Mouse (Mus musculus): Measurements from ENCODE around the gene Irgm2.
"Not testable (repeated sequence)": the region's sequence is repeated elsewhere in the genome, so short reads cannot be mapped to it uniquely, and the experiment has no call there.

The Irgm2 gene

GRCm38 (mm10) chr11:58199229-58200037 is at the start of gene Irgm2, which contains the start of gene Igtp:
Gene Irgm2, plus strand, starts transcription at chr11:58199618.
Gene Igtp, plus strand, starts transcription at chr11:58199556.
- DNase-seq (ENCODE audit: low spot score in 2 of 2) = peak; percentile 71 to 76

GRCm38 (mm10) chr11:58155458-58155857 is 44.0 kb upstream of the Irgm2 start:
- no peak for DNase-seq (ENCODE audit: low spot score in 2 of 2)

GRCm38 (mm10) chr11:58156871-58157270 is 42.5 kb upstream of the Irgm2 start:
- no peak for DNase-seq (ENCODE audit: low spot score in 2 of 2)

GRCm38 (mm10) chr11:58165072-58165471 is 34.3 kb upstream of the Irgm2 start:
- DNase-seq (ENCODE audit: low spot score in 2 of 2) = no peak

- DNase-seq (ENCODE audit: low spot score in 2 of 2) = no peak
Observed at GRCm38 (mm10) chr11:58167822-58168166, 31.6 kb upstream of the Irgm2 start.

GRCm38 (mm10) chr11:58168167-58168915 is 31.1 kb upstream of the Irgm2 start, which contains the start of gene Gemin5:
Gene Gemin5, minus strand, starts transcription at chr11:58168539.
- peak; percentile 68 to 80 for DNase-seq (ENCODE audit: low spot score in 2 of 2)

- DNase-seq (ENCODE audit: low spot score in 2 of 2) = no peak
Observed at GRCm38 (mm10) chr11:58169666-58170065, 29.8 kb upstream of the Irgm2 start.

GRCm38 (mm10) chr11:58171459-58172091 is 27.8 kb upstream of the Irgm2 start, which contains the start of gene Mrpl22:
Gene Mrpl22, plus strand, starts transcription at chr11:58171661.
- peak; percentile 91 for DNase-seq (ENCODE audit: low spot score in 2 of 2)

GRCm38 (mm10) chr11:58179563-58179962 is 19.9 kb upstream of the Irgm2 start:
- peak; percentile 36 to 39 for DNase-seq (ENCODE audit: low spot score in 2 of 2)

GRCm38 (mm10) chr11:58179986-58180385 is 19.4 kb upstream of the Irgm2 start:
- DNase-seq (ENCODE audit: low spot score in 2 of 2) = not testable (repeated sequence)

GRCm38 (mm10) chr11:58180756-58181155 is 18.7 kb upstream of the Irgm2 start:
- no peak for DNase-seq (ENCODE audit: low spot score in 2 of 2)

GRCm38 (mm10) chr11:58183579-58183978 is 15.8 kb upstream of the Irgm2 start:
- no peak for DNase-seq (ENCODE audit: low spot score in 2 of 2)

GRCm38 (mm10) chr11:58189675-58190074 is 9.7 kb upstream of the Irgm2 start:
- no peak for DNase-seq (ENCODE audit: low spot score in 2 of 2)

- DNase-seq (ENCODE audit: low spot score in 2 of 2) = no peak
Observed at GRCm38 (mm10) chr11:58193326-58193725, 6.1 kb upstream of the Irgm2 start.

- no peak for DNase-seq (ENCODE audit: low spot score in 2 of 2)
Observed at GRCm38 (mm10) chr11:58193860-58194520, 5.4 kb upstream of the Irgm2 start.

GRCm38 (mm10) chr11:58198663-58199062 is 755 bp upstream of the Irgm2 start:
- no peak for DNase-seq (ENCODE audit: low spot score in 2 of 2)

- DNase-seq (ENCODE audit: low spot score in 2 of 2) = no peak
Observed at GRCm38 (mm10) chr11:58200226-58200625, 808 bp downstream of the Irgm2 start.

- no peak for DNase-seq (ENCODE audit: low spot score in 2 of 2)
Observed at GRCm38 (mm10) chr11:58201052-58201451, 1.6 kb downstream of the Irgm2 start.

GRCm38 (mm10) chr11:58210321-58210886 is 11.0 kb downstream of the Irgm2 start:
- DNase-seq (ENCODE audit: low spot score in 2 of 2) = no peak

GRCm38 (mm10) chr11:58211062-58211681 is 11.8 kb downstream of the Irgm2 start:
- DNase-seq (ENCODE audit: low spot score in 2 of 2) = no peak

GRCm38 (mm10) chr11:58211682-58212067 is 12.3 kb downstream of the Irgm2 start:
- no peak for DNase-seq (ENCODE audit: low spot score in 2 of 2)
